Mouse (Mus musculus): Measurements from ENCODE around the gene Zdhhc24. TPM values are rescaled to one million over a fixed set of nuclear protein-coding genes. Genes with fewer than 3 reads are reported as not detected.
A peak's percentile ranks its signal among the peaks of the same experiment; 100 is the strongest.

The Zdhhc24 gene
- polyA plus RNA-seq, 2 experiments: 6.9 to 16.5 TPM

- H3K9me3 ChIP-seq (ENCODE audit: control insufficient read depth, low read length): no peaks in the 10 kb centered on the region
- H3K4me3 ChIP-seq (ENCODE audit: insufficient read depth in 1 of 2, low read depth in 2 of 2, low read length in 2 of 2): no peak overlapping the region
- H3K36me3 ChIP-seq (replicated peaks; ENCODE audit: control insufficient read depth, insufficient read depth, low read depth): no peaks in the 10 kb centered on the region
- H3K4me1 ChIP-seq (replicated peaks; ENCODE audit: control insufficient read depth in 2 of 2, insufficient read depth in 2 of 2, low read length in 1 of 2): no peaks in the 10 kb centered on the region
- no peak overlapping the region for H3K9ac ChIP-seq (replicated peaks)
- ATAC-seq (ENCODE audit: insufficient read depth) (no peak), DNase-seq (ENCODE audit: low read depth in 3 of 3, low spot score in 3 of 3) (no peak)
- H3K27ac ChIP-seq: no peak overlapping the region
- 28% methylated on average over 7 of the region's 7 CpGs for WGBS (ENCODE audit: insufficient replicate concordance)
- H3K27me3 ChIP-seq (ENCODE audit: control insufficient read depth, insufficient read depth, low read length): peaks cover 5% of the 10 kb centered on the region
- H3K4me2 ChIP-seq (ENCODE audit: low read depth): no peak overlapping the region
- TF ChIP-seq EP300 (IDR thresholded peaks at IDR 0.05; ENCODE audit: low read depth) (no peak), CTCF (IDR thresholded peaks at IDR 0.05; ENCODE audit: low read depth) (peak; percentile 72)
Measured at GRCm38 (mm10) chr19:4847490-4847889, 31.0 kb upstream of the Zdhhc24 start.

DNA sequence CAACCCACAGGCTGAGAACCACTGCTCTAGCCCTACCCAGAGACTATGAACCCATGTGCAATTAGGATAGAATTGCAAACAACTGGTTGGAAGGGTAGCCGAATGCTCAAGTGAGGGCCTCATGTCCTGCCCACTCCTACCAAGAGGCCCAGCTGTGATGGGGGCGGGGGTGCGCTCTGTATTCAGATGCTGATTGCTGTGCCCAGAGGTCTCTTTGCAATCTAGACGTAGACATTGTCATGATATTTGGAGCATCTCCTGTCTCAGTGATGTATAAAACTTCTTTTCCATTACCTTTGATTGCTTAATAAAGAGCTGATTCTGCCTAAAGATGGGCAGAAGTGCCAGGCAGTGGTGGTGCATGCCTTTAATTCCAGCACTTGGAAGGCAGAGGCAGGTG is 28.7 kb upstream of the Zdhhc24 start:
- H3K27ac ChIP-seq: no peak overlapping the region
- ATAC-seq (ENCODE audit: insufficient read depth): no peak
- no peak for TF ChIP-seq CTCF (IDR thresholded peaks at IDR 0.05; ENCODE audit: low read depth)
- no peak for TF ChIP-seq EP300 (IDR thresholded peaks at IDR 0.05; ENCODE audit: low read depth)
- peaks cover 20% of the 10 kb centered on the region for H3K27me3 ChIP-seq (ENCODE audit: control insufficient read depth, insufficient read depth, low read length)
- peaks cover 0 to 4% of the 10 kb centered on the region in 2 experiments; a peak in 2 of 4 replicates for H3K4me1 ChIP-seq (replicated peaks; ENCODE audit: control insufficient read depth in 2 of 2, insufficient read depth in 2 of 2, low read length in 1 of 2)
- no peak overlapping the region for H3K4me2 ChIP-seq (ENCODE audit: low read depth)
- H3K9me3 ChIP-seq (ENCODE audit: control insufficient read depth, low read length): no peaks in the 10 kb centered on the region
- 42% methylated on average over 4 of the region's 4 CpGs for WGBS (ENCODE audit: insufficient replicate concordance)
- no peak overlapping the region for H3K4me3 ChIP-seq (ENCODE audit: insufficient read depth in 1 of 2, low read depth in 2 of 2, low read length in 2 of 2)
- H3K9ac ChIP-seq (replicated peaks): no peak overlapping the region
- DNase-seq (ENCODE audit: low read depth in 3 of 3, low spot score in 3 of 3): no peak
- H3K36me3 ChIP-seq (replicated peaks; ENCODE audit: control insufficient read depth, insufficient read depth, low read depth): no peaks in the 10 kb centered on the region

DNA sequence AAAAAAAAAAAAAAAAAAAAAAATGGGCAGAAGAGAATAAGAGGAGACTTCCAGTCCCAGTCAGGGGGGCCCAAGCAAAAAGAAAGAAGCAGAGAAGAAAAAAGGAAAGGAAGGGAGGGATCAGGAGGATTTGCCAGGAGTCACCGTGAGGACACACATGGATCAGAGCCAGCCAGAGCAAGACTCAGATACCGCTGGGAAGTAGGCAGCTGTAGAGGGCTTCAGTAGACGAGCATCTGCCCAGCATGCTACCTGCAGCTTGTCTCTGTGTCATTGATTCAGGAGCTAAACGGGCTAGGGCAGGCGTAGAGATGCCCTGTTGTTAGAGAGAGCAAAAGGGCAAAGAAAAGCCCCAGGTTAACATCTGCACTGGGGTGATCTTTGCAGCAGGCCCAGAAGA is 28.2 kb upstream of the Zdhhc24 start:
- Histone ChIP-seq H3K9ac (replicated peaks) (no peak overlapping the region), H3K4me2 (ENCODE audit: low read depth) (no peak overlapping the region), H3K4me3 (ENCODE audit: insufficient read depth in 1 of 2, low read depth in 2 of 2, low read length in 2 of 2) (no peak overlapping the region), H3K27me3 (ENCODE audit: control insufficient read depth, insufficient read depth, low read length) (peaks cover 25% of the 10 kb centered on the region), H3K9me3 (ENCODE audit: control insufficient read depth, low read length) (no peaks in the 10 kb centered on the region), H3K36me3 (replicated peaks; ENCODE audit: control insufficient read depth, insufficient read depth, low read depth) (no peaks in the 10 kb centered on the region), H3K4me1 (replicated peaks; ENCODE audit: control insufficient read depth in 2 of 2, insufficient read depth in 2 of 2, low read length in 1 of 2) (peaks cover 0 to 4% of the 10 kb centered on the region in 2 experiments; a peak in 2 of 4 replicates), H3K27ac (no peak overlapping the region)
- WGBS (ENCODE audit: insufficient replicate concordance): 47% methylated on average over 5 of the region's 5 CpGs
- no peak for TF ChIP-seq CTCF (IDR thresholded peaks at IDR 0.05; ENCODE audit: low read depth)
- no peak for TF ChIP-seq EP300 (IDR thresholded peaks at IDR 0.05; ENCODE audit: low read depth)
- no peak for ATAC-seq (ENCODE audit: insufficient read depth)
- DNase-seq (ENCODE audit: low read depth in 3 of 3, low spot score in 3 of 3): no peak

GRCm38 (mm10) chr19:4854552-4855469 is 23.7 kb upstream of the Zdhhc24 start, which contains the start of gene Ctsf:
Ctsf (plus strand) TSS chr19:4855130.
- H3K27ac ChIP-seq: no peak within 1 kb of the TSS
- ATAC-seq (ENCODE audit: insufficient read depth) (peak; percentile 9; the same call in 1 of the 2 replicates), DNase-seq (ENCODE audit: low read depth in 3 of 3, low spot score in 3 of 3) (peak in 2 of 3 experiments; percentile 41 to 42)
- H3K27me3 ChIP-seq (ENCODE audit: control insufficient read depth, insufficient read depth, low read length): peaks cover 34% of the 10 kb centered on the region
- H3K36me3 ChIP-seq (replicated peaks; ENCODE audit: control insufficient read depth, insufficient read depth, low read depth): no peaks in the 10 kb centered on the region
- TF ChIP-seq CTCF (IDR thresholded peaks at IDR 0.05; ENCODE audit: low read depth): no peak
- TF ChIP-seq EP300 (IDR thresholded peaks at IDR 0.05; ENCODE audit: low read depth): no peak
- 4% methylated on average over 45 of the region's 45 CpGs for whole genome bisulfite sequencing (ENCODE audit: insufficient replicate concordance)
- H3K4me1 ChIP-seq (replicated peaks; ENCODE audit: control insufficient read depth in 2 of 2, insufficient read depth in 2 of 2, low read length in 1 of 2): peaks cover 22 to 26% of the 10 kb centered on the region in 2 experiments
- peak within 1 kb of the TSS; percentile 96 for H3K4me2 ChIP-seq (ENCODE audit: low read depth)
- H3K9ac ChIP-seq (replicated peaks): peak within 1 kb of the TSS; percentile 52
- H3K9me3 ChIP-seq (ENCODE audit: control insufficient read depth, low read length): no peaks in the 10 kb centered on the region
- peak within 1 kb of the TSS; percentile 52 to 56 for H3K4me3 ChIP-seq (ENCODE audit: insufficient read depth in 1 of 2, low read depth in 2 of 2, low read length in 2 of 2)

- no peaks in the 10 kb centered on the region for H3K36me3 ChIP-seq (replicated peaks; ENCODE audit: control insufficient read depth, insufficient read depth, low read depth)
- H3K4me3 ChIP-seq (ENCODE audit: insufficient read depth in 1 of 2, low read depth in 2 of 2, low read length in 2 of 2): peak overlapping the region; percentile 52 to 56
- peak overlapping the region; percentile 52 for H3K9ac ChIP-seq (replicated peaks)
- H3K9me3 ChIP-seq (ENCODE audit: control insufficient read depth, low read length): no peaks in the 10 kb centered on the region
- TF ChIP-seq EP300 (IDR thresholded peaks at IDR 0.05; ENCODE audit: low read depth) (no peak), CTCF (IDR thresholded peaks at IDR 0.05; ENCODE audit: low read depth) (no peak)
- 6% methylated on average over 14 of the region's 14 CpGs for WGBS (ENCODE audit: insufficient replicate concordance)
- peaks cover 27 to 31% of the 10 kb centered on the region in 2 experiments for H3K4me1 ChIP-seq (replicated peaks; ENCODE audit: control insufficient read depth in 2 of 2, insufficient read depth in 2 of 2, low read length in 1 of 2)
- peak overlapping the region; percentile 96 for H3K4me2 ChIP-seq (ENCODE audit: low read depth)
- DNase-seq (ENCODE audit: low read depth in 3 of 3, low spot score in 3 of 3) (no peak), ATAC-seq (ENCODE audit: insufficient read depth) (no peak)
- H3K27ac ChIP-seq: no peak overlapping the region
- peaks cover 34% of the 10 kb centered on the region for H3K27me3 ChIP-seq (ENCODE audit: control insufficient read depth, insufficient read depth, low read length)
Measured at GRCm38 (mm10) chr19:4855470-4855820, 23.0 kb upstream of the Zdhhc24 start.

Measured in liver, embryonic 14.5 days (tissue).